Mouse (Mus musculus): ENCODE measurements around the gene Atp11a. TPM values are rescaled to one million over a fixed set of nuclear protein-coding genes. Genes with fewer than 3 reads are reported as not detected.

The Atp11a gene
- total and polyA plus RNA-seq, 3 experiments = 20.9 to 39.7 TPM; not detected in 1

GRCm38 (mm10) chr8:12730780-12731179 lies 26.0 kb upstream of the Atp11a start:
- Histone ChIP-seq H3K79me2 (ENCODE audit: control insufficient read depth, insufficient read depth, low read length, poor library complexity) (no peaks in the 10 kb centered on the region), H3K27ac (ENCODE audit: control insufficient read depth, low read depth, low read length) (no peak overlapping the region), H3K36me3 (ENCODE audit: control insufficient read depth in 1 of 2, insufficient read depth in 2 of 2, low read length in 2 of 2) (no peaks in the 10 kb centered on the region), H3K9me3 (replicated peaks; ENCODE audit: insufficient read depth, low read length) (no peaks in the 10 kb centered on the region), H3K9ac (ENCODE audit: control insufficient read depth, low read depth, low read length, poor library complexity, severe bottlenecking) (no peak overlapping the region), H3K4me1 (ENCODE audit: control insufficient read depth in 1 of 2, insufficient read depth in 2 of 2, low read length in 2 of 2) (peaks cover 0 to under 1% of the 10 kb centered on the region in 2 experiments; a peak in 1 of 4 replicates), H3K4me3 (ENCODE audit: control insufficient read depth in 1 of 2, insufficient read depth in 1 of 2, low read depth in 2 of 2, low read length in 2 of 2) (no peak overlapping the region), H3K27me3 (ENCODE audit: control insufficient read depth in 1 of 2, insufficient read depth in 2 of 2, low read length in 2 of 2) (peaks cover 2 to 3% of the 10 kb centered on the region in 2 experiments; a peak in 3 of 4 replicates)
- no peak for DNase-seq (ENCODE audit: low read depth, low spot score)
- TF ChIP-seq HCFC1 (IDR thresholded peaks at IDR 0.05; ENCODE audit: low read depth, low read length) (no peak), POLR2AphosphoS2 (IDR thresholded peaks at IDR 0.05; ENCODE audit: low read length) (no peak), KAT2A (conservative IDR thresholded peaks at IDR 0.05; ENCODE audit: low read depth, low read length) (no peak), SIN3A (IDR thresholded peaks at IDR 0.05; ENCODE audit: low read length) (no peak), TCF12 (IDR thresholded peaks at IDR 0.05; ENCODE audit: low read depth, low read length) (no peak), ZC3H11A (IDR thresholded peaks at IDR 0.05; ENCODE audit: low read depth, low read length) (no peak), MAX (IDR thresholded peaks at IDR 0.05; ENCODE audit: low read length) (no peak), E2F4 (IDR thresholded peaks at IDR 0.05; ENCODE audit: borderline replicate concordance, low read depth, low read length) (no peak), GATA1 (IDR thresholded peaks at IDR 0.05; ENCODE audit: low read depth, low read length) (no peak)

GRCm38 (mm10) chr8:12732431-12732830 lies 24.4 kb upstream of the Atp11a start:
- peaks cover 2 to 3% of the 10 kb centered on the region in 2 experiments; a peak in 3 of 4 replicates for H3K27me3 ChIP-seq (ENCODE audit: control insufficient read depth in 1 of 2, insufficient read depth in 2 of 2, low read length in 2 of 2)
- TF ChIP-seq SMC3 (IDR thresholded peaks at IDR 0.05; ENCODE audit: low read depth, low read length) (no peak), USF1 (IDR thresholded peaks at IDR 0.05; ENCODE audit: low read depth, low read length) (no peak), CHD1 (IDR thresholded peaks at IDR 0.05; ENCODE audit: low read depth, low read length) (no peak), TAL1 (IDR thresholded peaks at IDR 0.05; ENCODE audit: low read length) (no peak), MAZ (IDR thresholded peaks at IDR 0.05; ENCODE audit: low read depth, low read length) (no peak), EP300 (IDR thresholded peaks at IDR 0.05; ENCODE audit: low read depth in 1 of 2, low read length in 2 of 2) (no peak), POLR2A (IDR thresholded peaks at IDR 0.05; ENCODE audit: control insufficient read depth in 1 of 2, insufficient read depth in 1 of 2, low read depth in 1 of 2, low read length in 2 of 2, poor library complexity in 1 of 2) (no peak), ZKSCAN1 (IDR thresholded peaks at IDR 0.05; ENCODE audit: low read depth, low read length) (no peak), E2F4 (IDR thresholded peaks at IDR 0.05; ENCODE audit: borderline replicate concordance, low read depth, low read length) (no peak)
- no peaks in the 10 kb centered on the region for H3K79me2 ChIP-seq (ENCODE audit: control insufficient read depth, insufficient read depth, low read length, poor library complexity)

More at GRCm38 (mm10) chr8:12732431-12732830, 24.4 kb upstream of the Atp11a start:
- Histone ChIP-seq H3K9me3 (replicated peaks; ENCODE audit: insufficient read depth, low read length) (no peaks in the 10 kb centered on the region), H3K9ac (ENCODE audit: control insufficient read depth, low read depth, low read length, poor library complexity, severe bottlenecking) (no peak overlapping the region), H3K27ac (ENCODE audit: control insufficient read depth, low read depth, low read length) (no peak overlapping the region), H3K4me1 (ENCODE audit: control insufficient read depth in 1 of 2, insufficient read depth in 2 of 2, low read length in 2 of 2) (no peaks in the 10 kb centered on the region; a peak in 1 of 4 replicates), H3K4me3 (ENCODE audit: control insufficient read depth in 1 of 2, insufficient read depth in 1 of 2, low read depth in 2 of 2, low read length in 2 of 2) (no peak overlapping the region), H3K36me3 (ENCODE audit: control insufficient read depth in 1 of 2, insufficient read depth in 2 of 2, low read length in 2 of 2) (no peaks in the 10 kb centered on the region)
- DNase-seq (ENCODE audit: low read depth, low spot score) = no peak
